Mouse (Mus musculus): ENCODE data around the gene Srgap3. TPM values are rescaled to one million over a fixed set of nuclear protein-coding genes. Genes with fewer than 3 reads are reported as not detected.

The Srgap3 gene
- total RNA-seq, 2 experiments from 2014 or later = 241 to 270 TPM

DNA sequence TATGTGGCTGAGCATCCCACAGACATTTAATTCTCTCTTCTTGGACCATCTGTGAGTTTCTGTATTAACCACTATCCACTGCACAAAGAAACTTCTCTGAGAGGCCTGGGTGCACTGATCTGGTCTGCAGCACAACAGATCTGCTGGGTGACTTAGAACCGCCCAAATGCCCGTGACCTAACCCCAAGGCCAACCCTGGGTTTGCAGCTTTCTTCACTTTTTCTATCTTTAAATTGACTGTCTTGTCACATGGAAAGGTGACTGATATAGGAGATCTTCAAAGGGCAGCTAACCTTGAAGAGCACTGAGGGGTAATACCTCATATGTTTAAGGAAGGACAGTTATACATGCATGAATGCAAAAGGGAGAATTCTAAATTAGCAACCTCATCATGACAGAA, 30.8 kb downstream of the Srgap3 start:
- no peak for DNase-seq (ENCODE audit: extremely low spot score in 1 of 2, low spot score in 1 of 2)

DNA sequence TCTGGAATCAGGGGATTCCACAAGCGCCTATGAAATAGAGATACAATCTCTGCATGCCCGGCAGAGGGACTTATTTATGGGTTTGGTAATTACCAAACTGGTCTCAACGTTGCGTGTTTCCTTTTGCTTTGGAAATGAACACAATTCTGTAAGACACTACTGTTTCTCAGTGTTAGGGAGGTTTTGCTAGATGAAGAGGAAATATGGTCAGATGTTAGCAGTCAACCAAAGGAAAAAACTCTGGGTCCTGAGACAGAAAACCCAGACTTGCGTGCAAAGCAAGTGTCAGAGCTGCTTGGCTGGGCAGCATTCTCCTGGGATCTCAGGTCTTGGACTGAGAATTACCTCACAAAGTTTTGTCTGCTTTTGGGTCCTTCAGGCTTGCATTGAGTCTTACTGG, 34.5 kb downstream of the Srgap3 start:
- no peak for DNase-seq (ENCODE audit: extremely low spot score in 1 of 2, low spot score in 1 of 2)

DNA sequence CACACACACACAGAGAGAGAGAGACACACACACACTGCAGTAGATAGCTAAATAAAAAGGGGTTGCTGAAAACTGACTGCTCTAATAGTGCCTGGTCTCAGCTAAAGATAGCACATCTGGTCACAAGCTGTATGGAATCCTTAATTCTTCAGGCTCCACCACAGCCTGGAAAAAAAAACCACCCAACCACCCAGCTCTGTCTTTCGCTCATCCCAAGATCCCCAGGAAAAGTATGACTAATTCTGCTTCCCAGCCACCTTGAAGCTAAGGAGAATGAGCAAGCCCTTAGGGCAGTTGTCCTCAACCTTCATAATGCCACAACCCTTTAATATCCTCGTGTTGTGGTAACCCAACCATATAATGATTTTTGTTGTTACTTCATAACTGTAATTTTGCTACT, 37.4 kb downstream of the Srgap3 start:
- no peak for DNase-seq (ENCODE audit: extremely low spot score in 1 of 2, low spot score in 1 of 2)

DNA sequence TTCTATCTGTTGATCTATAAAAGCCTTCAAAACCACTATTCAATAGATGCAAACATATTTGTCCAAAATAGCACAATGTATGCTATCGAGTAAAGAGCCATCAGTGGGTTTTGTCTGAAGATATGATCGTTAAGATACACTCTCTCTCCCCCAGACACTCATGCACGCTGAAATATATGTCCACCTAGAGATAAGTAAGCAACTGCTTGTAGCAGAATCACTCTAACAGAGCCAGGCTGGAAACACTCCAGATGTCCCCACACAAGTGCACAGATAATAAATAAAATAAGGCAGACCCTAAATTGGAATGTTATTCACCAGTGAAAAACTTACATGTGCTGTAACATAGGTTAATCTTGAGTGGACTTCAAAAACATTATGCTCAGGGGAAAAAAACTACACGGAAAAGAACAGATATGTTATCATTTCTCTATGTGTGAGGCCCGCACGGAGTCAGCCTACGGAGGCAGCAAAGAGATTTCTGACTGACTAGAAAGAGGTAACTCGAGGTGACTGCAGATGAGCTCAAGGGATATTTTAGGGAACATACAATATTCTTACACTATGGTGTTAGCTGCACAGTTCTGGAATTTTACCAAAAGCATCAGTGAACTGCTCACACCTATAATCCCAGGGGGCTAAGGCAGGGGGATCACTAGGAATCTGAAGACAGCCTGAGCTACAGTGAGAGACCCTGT, 39.0 kb downstream of the Srgap3 start:
- DNase-seq (ENCODE audit: extremely low spot score in 1 of 2, low spot score in 1 of 2) = no peak

DNA sequence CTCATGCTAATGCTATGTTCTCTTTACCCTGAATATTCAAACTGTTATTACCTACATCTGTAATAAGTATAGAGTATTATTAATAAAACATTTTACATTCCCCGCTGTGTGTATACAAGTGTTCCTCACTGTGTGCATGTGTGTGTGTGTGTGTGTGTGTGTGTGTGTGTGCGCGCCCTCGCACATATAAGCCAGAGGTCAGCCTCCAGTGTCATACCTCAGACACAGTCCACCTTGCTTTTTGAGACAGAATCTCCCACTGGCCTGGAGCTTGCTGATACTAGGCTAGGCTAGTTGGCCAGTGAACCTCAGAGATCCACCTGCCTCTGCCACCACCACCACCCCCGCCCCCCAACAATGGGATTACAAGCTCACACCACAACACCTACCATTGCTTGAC, 43.3 kb downstream of the Srgap3 start:
- no peak for DNase-seq (ENCODE audit: extremely low spot score in 1 of 2, low spot score in 1 of 2)

DNA sequence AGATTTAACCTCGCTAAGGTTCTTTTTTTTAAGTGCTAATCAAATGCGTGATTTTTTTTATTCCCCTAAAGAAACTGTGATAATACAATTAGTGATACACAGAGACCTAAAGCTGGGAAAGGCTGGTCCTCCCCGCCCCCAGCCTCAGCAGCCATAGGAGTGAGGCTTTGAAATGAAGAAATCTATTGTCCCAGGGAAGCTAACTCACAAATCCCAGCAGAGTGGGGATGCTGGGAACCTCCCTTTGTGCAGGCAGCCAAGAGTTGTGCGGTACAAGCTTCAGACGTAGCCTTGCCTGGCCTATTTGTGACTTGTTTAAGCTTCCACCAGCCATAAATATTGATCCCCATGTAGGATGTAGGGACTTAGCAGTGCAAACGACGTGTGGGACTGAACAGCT, 43.8 kb downstream of the Srgap3 start:
- DNase-seq (ENCODE audit: extremely low spot score in 1 of 2, low spot score in 1 of 2) = no peak

DNA sequence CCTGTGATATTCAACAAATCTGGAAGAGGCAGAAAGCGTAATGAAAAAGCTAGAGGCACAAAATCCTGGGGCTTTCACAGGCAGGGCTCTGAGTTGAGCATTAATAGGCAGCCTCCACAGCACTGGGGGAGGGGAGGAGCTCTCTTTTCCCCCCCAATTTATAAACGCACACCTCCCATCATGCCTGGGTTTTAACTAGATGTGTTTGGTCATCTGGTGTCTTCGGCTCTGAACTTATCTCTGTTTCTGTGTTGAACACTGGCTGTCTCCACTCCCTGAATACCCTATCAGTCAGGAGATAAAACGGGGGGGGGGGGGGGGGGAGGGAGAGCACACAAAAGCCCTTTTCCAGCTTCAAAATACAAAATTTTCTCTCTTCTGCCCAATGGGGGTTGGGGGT, 44.3 kb downstream of the Srgap3 start:
- no peak for DNase-seq (ENCODE audit: extremely low spot score in 1 of 2, low spot score in 1 of 2)

DNA sequence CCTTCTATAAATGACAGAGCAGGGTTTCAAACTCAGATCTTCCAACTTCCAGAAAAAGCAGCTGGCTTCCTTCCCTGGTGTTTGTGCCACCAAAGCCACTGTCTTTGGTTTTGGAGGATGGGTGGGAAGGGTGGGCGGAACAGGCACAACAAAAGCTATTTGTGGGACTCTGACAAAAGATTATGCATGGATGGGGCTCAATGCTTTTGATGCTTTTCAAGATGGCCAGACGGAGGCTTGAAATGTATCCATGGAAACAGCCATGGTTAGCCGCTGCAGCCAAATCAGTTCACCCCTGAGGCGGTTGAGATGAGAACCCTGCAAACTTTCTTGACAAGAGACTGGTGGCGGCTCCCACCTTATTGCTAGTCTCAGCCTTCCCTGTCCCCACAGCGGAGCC, 46.8 kb downstream of the Srgap3 start:
- DNase-seq (ENCODE audit: extremely low spot score in 1 of 2, low spot score in 1 of 2) = no peak

DNA sequence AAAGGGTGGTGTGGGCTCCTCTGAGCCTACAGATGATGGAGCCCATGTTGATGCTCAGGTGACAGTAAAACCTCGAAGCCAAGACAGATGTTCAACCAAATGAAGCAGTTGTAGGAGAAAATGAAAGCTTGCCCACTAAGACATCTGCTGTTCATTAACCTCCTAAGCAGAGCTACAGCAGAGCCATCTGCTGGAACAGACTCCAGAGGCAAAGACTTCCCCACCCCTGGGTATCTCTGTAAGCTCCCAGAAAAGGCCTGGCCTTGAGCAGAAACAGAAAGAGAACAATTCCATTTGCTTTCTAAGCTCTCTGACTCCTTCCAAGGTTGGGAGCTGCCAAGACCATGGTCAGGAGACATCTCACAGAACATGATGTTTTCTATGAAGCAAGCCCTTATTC, 47.4 kb downstream of the Srgap3 start:
- DNase-seq (ENCODE audit: extremely low spot score in 1 of 2, low spot score in 1 of 2) = no peak

DNA sequence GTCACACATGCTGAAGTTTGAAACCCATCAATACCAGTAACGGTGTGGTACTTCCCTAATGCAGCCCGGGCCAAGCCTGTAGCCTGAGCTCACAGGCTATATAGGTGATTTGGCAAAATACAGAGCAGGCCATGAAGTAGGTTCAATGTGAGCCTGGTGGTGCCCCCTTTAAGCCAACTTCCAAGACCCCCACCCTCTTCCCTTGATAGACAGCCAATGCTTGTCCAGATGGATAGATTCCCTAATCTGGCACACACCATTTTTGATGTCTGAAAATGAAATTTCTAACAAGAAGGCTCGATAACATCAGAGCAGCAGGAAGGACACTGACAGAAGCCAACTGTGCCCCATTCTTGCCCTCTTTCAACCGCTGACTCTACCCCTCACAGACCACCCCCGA, 47.8 kb downstream of the Srgap3 start:
- DNase-seq (ENCODE audit: extremely low spot score in 1 of 2, low spot score in 1 of 2) = no peak

DNA sequence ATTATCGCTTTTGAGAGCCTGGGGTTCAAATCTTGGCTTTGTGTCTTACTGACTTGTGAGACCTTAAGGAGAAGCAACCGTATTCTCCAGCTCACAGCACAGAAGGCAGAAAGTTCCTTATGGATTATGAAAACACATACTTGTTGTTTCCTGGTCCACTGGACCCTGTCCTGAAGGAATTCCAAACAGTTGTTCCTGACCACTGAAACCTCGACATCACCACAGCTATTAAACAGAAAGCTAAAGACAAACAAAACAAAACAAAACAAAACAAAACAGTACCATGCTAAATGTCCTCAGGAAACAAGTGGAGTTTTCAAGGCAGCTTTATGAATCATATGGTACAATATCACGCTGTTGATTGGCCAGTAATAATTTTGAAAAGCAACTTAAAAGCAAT, 48.6 kb downstream of the Srgap3 start:
- no peak for DNase-seq (ENCODE audit: extremely low spot score in 1 of 2, low spot score in 1 of 2)

DNA sequence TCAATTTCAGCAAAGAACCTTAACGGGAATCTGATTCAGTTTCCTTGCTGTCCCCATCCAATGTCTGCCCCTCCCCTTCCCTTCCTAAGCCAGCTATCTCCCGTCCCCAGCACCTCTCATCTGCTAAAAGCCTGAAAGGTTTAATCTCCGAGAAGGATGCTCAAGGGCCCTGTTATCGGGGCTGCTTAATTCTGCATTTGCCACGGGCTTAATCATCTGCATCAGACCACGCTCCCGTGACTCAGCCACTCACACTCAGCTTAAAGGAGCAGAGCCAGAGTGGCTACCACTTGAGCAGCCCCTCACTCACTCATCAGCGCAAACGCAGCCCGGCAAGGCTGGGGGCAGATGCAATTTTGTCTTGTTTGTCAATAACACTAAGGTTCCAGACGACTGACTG, 50.7 kb downstream of the Srgap3 start:
- DNase-seq (ENCODE audit: extremely low spot score in 1 of 2, low spot score in 1 of 2) = no peak

DNA sequence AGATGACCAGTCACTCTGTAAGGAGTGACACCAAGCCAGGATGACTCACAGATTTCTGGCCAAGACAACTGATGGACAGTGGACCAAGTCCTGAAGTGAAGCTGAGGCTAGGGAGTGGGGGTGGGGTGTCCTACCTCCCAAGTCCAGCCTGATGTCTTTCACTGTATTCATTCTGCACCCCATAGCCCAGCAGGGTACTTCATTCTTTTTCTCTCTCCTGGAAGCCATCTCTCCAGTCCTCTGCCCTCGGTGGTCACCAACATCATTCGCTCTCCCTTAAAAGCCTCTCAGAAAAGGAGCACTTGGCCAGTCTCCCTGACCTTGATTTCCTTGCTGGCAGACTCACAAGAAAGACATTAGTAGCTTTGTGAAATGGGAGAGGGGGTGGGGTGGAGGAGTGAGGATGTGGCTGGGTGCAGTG, 56.7 kb downstream of the Srgap3 start:
- DNase-seq (ENCODE audit: extremely low spot score in 1 of 2, low spot score in 1 of 2) = no peak

DNA sequence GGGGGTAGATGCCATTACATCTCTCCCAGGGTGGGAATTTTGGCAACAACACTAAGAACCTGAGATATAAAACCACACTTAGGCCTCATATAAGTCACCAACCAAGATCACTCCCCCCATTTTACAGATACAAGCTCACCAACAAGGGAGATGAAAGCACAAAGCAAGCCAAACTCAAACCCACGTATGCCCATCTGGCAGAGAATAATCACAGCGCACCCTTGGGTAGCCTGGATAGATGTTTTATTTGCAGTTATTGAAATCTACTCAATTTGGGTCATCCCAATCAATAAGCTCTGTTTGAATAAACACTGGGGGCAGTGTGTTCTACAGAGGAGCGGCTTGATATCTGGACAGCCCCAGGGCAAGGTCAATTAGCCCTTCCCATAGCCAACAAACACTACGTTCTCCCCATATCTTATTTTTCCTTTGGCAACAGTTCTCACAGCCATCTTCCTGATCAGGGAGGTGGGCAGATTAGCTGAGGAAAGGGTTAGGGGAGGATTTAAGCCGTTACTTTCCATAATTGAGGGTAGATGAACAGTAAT, 63.4 kb downstream of the Srgap3 start:
- no peak for DNase-seq (ENCODE audit: extremely low spot score in 1 of 2, low spot score in 1 of 2)

DNA sequence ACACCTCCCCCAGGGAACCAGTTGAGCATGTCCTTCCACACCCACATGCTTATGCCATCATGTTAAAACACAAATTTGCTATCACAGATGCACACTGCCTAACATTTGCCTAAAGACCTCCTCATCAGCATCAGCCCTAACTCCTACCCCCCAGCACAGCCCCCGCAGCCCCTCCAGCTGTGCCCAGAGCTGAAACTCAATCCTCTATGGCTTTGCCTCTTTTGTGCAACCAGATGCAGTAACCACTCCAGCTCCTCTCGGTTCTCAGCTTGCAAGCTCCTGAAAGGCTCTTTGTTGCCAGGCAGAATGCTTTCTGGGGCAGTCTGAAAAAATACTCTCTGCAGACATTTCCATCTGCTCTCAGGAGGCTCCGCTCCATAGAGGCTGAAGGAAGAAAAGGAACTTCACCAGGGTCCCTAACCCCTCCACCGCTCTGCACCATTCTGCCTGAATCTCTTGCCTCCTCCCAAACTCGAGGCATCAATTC, 67.0 kb downstream of the Srgap3 start:
- peak in 1 of 2 experiments; percentile 60 for DNase-seq (ENCODE audit: extremely low spot score in 1 of 2, low spot score in 1 of 2)

DNA sequence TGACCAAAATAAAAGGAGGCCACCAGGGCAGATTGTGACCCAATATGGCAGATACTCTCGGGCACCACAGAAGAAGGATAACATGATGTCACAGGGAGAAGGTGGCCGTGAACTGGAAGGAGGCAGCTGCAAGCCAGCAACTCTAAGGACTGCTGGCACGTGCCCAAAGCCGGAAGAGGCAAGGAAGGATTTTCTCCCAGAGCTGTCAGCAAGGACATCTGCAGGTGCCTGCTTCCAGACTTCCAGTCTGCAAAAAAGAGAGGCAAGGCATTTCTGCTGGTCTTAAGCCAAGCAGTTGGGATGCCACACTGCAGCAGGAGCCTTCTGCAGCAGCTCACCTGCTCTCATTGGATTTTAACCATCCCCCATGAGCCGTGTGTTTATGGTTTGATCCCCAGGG, 67.9 kb downstream of the Srgap3 start:
- no peak for DNase-seq (ENCODE audit: extremely low spot score in 1 of 2, low spot score in 1 of 2)

DNA sequence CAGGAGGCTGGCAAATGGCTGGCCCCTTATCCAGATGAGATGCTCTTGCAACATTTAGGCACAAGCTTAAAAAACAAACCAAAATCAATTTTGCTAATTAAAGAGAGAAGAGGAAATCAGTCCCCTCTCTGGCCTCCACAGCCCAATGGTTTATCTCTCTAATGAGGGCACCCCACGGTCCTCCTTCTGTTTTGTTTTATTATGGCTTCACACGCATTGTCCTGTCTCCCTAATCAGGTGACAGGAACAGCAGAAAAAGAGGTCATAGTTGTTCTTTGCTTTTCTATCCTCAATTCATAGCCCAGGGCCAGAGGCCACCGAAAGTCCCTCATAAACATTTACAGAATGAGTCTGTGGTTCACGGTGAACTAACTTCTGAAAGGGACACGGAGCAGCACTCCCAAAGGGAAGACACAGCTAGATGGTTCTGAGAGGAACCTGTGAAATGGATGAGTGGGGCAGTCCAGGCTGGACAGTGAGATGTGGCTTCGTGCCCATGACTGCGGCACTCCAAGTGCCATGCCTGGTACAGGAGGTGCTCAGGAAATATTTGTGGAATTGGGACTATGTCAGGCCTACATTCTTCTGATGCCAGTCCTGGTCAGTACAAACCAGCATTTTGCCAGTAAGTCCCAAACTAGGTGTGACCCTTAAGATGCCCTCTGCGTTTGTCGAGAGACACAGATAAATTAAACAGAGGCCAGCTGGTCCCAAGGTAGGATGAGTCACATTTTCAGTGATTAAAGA, 73.8 kb downstream of the Srgap3 start:
- no peak for DNase-seq (ENCODE audit: extremely low spot score in 1 of 2, low spot score in 1 of 2)

DNA sequence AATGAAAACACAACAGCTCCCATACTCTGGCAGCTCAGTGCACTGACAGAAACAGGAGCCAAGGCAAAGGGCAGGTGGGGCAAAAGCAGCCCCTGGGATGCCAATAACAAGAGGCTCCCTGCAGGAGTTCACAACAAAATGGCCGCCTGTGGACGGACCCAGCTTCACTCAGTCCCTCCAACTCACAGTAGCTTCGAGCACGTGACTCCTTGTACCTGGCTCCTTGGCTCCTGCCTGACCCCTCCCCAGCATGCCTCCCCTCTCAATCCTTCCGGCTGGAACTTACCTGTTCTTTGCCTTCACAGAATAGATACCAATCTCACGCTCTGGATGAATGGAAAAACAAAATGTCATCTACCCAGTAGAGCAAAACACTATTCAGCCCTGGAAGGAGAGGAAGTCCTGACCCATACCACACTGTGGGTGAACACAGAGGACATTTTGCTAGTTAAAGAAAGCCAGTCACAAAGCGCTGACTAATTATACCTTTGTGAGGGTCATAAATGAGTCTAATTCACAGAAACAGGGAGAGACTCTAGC, 75.8 kb downstream of the Srgap3 start:
- DNase-seq (ENCODE audit: extremely low spot score in 1 of 2, low spot score in 1 of 2) = no peak

DNA sequence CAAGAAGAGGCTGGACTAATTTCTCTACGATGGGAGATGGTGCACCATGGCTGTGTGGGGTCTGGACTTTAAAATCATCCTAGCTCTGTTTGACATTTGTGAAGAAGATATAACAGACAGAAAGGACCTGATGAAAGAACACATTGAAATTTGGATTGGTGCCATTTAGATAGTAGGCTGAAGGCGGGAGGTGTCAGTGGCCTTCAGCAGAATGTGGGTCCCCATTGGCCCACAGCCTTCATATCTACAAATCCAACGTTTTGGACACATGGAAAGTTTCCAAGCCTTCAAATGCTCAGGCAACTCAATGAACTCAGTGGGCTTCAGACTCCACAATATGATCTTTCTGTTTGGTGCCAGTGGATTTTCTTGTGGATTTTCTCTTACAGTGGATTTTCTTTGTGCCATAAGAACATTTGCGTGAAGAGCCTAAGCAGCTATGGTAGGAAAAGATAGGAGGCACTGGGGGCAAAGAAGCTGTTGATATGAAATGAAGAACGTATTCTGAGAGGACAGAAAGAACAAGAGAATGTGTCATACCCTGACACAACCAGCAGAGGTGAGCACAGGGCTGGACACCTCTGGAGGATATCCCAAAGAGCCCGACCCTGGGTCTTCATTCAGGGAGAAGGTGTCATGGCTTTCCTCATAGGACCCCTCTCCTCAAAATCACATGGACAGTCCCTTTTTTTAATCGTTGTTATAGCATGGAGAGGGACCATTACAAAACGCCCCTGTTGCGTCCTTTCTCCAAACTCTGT, 78.7 kb downstream of the Srgap3 start:
- no peak for DNase-seq (ENCODE audit: extremely low spot score in 1 of 2, low spot score in 1 of 2)

DNA sequence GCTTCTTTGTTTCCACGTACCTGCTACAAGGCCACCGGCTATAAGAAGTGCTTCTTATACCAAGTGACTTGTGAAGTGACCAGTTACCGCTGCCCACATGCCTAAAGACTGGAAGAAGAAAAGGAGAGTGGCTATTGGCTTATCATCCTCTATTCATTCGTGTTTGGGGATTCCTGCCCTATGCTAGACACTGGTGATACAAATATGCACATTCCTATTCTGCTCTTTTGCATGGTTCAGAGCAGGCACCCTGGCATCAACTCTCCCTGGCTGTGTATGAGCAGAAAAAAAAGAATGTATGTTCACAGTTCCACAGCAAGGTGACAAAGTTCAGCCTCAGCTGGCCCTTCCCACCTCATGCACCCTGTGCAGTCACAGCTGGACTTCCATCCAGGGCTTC, 81.0 kb downstream of the Srgap3 start:
- DNase-seq (ENCODE audit: extremely low spot score in 1 of 2, low spot score in 1 of 2) = no peak

DNA sequence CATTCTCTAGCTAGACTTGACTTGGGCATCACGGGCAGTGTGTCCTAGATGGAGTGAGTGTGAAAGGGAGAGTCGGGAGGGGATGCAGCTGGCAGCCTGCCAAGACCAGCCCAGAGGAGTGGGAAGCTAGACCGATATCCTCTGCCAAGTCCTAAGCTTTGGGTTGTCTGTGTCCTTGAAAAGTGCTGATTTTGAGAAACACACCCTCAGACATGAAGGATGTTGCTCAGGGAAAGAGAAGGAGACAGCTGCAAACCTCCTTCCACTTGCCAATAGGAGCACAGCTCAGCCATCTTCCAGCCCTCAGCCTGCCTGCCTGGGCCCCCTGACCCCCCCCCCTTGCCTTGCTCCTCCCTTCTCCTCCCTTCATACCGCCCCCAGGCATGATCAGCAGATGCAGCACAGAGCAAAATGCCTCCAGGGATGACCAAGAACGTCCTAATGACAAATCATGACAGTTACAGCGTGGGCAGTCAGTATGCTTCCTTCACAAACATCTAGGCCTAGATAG, 82.0 kb downstream of the Srgap3 start:
- no peak for DNase-seq (ENCODE audit: extremely low spot score in 1 of 2, low spot score in 1 of 2)

Measured in layer of hippocampus, postnatal 25 days (tissue).